Mouse (Mus musculus) embryo, embryonic 10 days (tissue): ENCODE data around the gene Sec24c.
A peak's percentile ranks its signal among the peaks of the same experiment; 100 is the strongest.

Experiments
- DNase-seq: peaks from one replicate; pipeline ENCODE4 v3.0.0-alpha.2; 2015; ENCODE audit warnings: low spot score

Sec24c gene

GRCm38 (mm10) chr14:20735052-20735451, 60.9 kb downstream of the Sec24c start:
- DNase-seq: no peak

- DNase-seq: no peak
These were observed 61.8 kb downstream of the Sec24c start for GRCm38 (mm10) chr14:20735892-20736390.

- DNase-seq: peak; percentile 65
These were observed 63.2 kb downstream of the Sec24c start for GRCm38 (mm10) chr14:20737306-20737705.

DNA sequence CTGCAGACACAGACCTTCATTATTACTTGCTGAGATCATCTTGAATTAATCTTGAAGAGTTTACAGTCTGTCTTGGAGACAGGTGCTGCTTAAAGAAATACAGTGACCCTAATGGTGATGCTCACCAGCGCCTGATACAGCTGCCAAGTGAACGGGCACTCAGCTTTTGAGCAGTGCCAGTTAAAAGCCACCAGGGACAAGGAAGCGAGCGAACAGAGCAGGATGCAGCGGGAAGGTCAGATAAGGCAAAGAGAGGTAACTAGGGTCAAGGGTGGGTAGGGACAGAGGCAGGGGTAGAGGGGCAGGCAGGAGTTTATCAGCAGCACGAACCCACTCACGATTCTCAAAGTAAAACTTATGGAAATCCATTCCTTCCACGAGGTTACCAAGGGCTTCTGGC, 64.4 kb downstream of the Sec24c start:
- no peak for DNase-seq

- no peak for DNase-seq
These were observed 67.2 kb downstream of the Sec24c start for GRCm38 (mm10) chr14:20741301-20741700.

DNA sequence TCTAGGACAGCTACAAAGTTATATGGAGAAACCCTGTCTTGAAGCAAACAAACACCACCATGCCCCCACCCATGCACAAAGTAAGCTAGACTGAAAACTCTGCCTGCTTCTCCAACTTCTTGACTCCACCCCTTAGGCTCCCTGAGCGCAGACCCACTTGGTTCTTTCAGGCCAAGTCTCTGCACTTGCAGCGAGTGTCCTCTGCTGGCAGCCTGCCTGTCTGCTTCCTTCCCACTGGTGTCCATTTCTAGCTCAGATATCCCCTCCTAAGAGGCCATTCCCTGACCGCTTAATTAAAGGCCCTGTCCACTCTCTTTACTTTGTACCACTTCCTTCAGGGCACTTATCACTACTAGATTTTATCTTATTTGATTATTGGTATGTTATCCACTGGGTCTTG, 69.5 kb downstream of the Sec24c start:
- DNase-seq: no peak
